Mouse (Mus musculus) midbrain, embryonic 10.5 days (tissue): Measurements from ENCODE around the gene Hist1h4j. TPM values are rescaled to one million over a fixed set of nuclear protein-coding genes. Genes with fewer than 3 reads are reported as not detected.
"Not testable (repeated sequence)": the region's sequence is repeated elsewhere in the genome, so short reads cannot be mapped to it uniquely, and the experiment has no call there.

Experiments
- DNase-seq: peaks from one replicate; pipeline ENCODE4 v3.0.0-alpha.2; 2017; ENCODE audit warnings: low spot score
- H3K27ac ChIP-seq: fragments of 300-500 bp; sonication (generic); replicated peaks from 2 replicates; pipeline ENCODE4 v1.5.1; 2016; ENCODE audit warnings: mild to moderate bottlenecking
- H3K27me3 ChIP-seq: fragments of 300-500 bp; sonication (generic); 2 replicates; pipeline ENCODE4 v1.6.1; 2016; ENCODE audit warnings: low read depth, mild to moderate bottlenecking; ENCODE audit not compliant: poor library complexity, severe bottlenecking
- H3K36me3 ChIP-seq: fragments of 300-500 bp; sonication (generic); 2 replicates; pipeline ENCODE4 v1.6.1; 2016; ENCODE audit warnings: mild to moderate bottlenecking, moderate library complexity
- H3K4me1 ChIP-seq: fragments of 300-500 bp; sonication (generic); 2 replicates; pipeline ENCODE4 v1.6.1; 2016
- H3K4me3 ChIP-seq: fragments of 300-500 bp; sonication (generic); 2 replicates; pipeline ENCODE4 v1.5.1; 2016; ENCODE audit warnings: mild to moderate bottlenecking, moderate library complexity
- H3K9me3 ChIP-seq: fragments of 300-500 bp; sonication (generic); replicated peaks from 2 replicates; pipeline ENCODE4 v1.6.1; 2016; ENCODE audit warnings: mild to moderate bottlenecking
- WGBS: fragments of 180-500 bp; shearing (Covaris S2); methylation state at CpG from one replicate; pipeline ENCODE4 v1.1.7; 2016; 5-methylcytosine and 5-hydroxymethylcytosine counted together
- polyA plus RNA-seq: library from polyadenylated mRNA; unstranded; fragments of >200 nt; fragmentation: Nextera tagmentation; extraction: Ambion mirVana; gene quantifications from 2 replicates; pipeline ENCODE4 v1.2.1, GENCODE M21; 2016

Hist1h4j gene
- polyA plus RNA-seq, 1 experiment from 2014 or later = 1.2 TPM

- not testable (repeated sequence) for H3K36me3 ChIP-seq, H3K27me3 ChIP-seq, H3K9me3 ChIP-seq
- peak within 1 kb of the TSS; percentile 57 for H3K4me3 ChIP-seq
- peak; percentile 87 for DNase-seq
- peak within 1 kb of the TSS; percentile 94 for H3K27ac ChIP-seq
- peaks cover 42% of the 10 kb centered on the region for H3K4me1 ChIP-seq
- 1% methylated on average over 29 of the region's 56 CpGs for WGBS
These were observed 17.2 kb upstream of the Hist1h4j start, which contains the start of gene Hist1h3h for GRCm38 (mm10) chr13:21717397-21718357. Gene Hist1h3h, plus strand, starts transcription at chr13:21717659.

GRCm38 (mm10) chr13:21718381-21719080 lies 16.3 kb upstream of the Hist1h4j start:
- H3K9me3 ChIP-seq = no peaks in the 10 kb centered on the region
- H3K27ac ChIP-seq = peak overlapping the region; percentile 87
- H3K36me3 ChIP-seq = no peaks in the 10 kb centered on the region
- H3K4me1 ChIP-seq = peaks cover 47% of the 10 kb centered on the region
- peak; percentile 37 for DNase-seq
- no peaks in the 10 kb centered on the region for H3K27me3 ChIP-seq
- H3K4me3 ChIP-seq = peak overlapping the region; percentile 56
- WGBS = 55% methylated on average over 4 of the region's 4 CpGs

GRCm38 (mm10) chr13:21721107-21721756 lies 13.6 kb upstream of the Hist1h4j start:
- DNase-seq = peak; percentile 54
- Histone ChIP-seq H3K4me1 (peaks cover 38% of the 10 kb centered on the region), H3K27ac (peak overlapping the region; percentile 97), H3K4me3 (peak overlapping the region; percentile 54)
- WGBS = 2% methylated on average over 26 of the region's 44 CpGs
- H3K36me3 ChIP-seq, H3K9me3 ChIP-seq, H3K27me3 ChIP-seq: not testable (repeated sequence)

GRCm38 (mm10) chr13:21721757-21722372 lies 13.0 kb upstream of the Hist1h4j start, which contains the start of gene Hist1h2bm:
Gene Hist1h2bm, plus strand, starts transcription at chr13:21722044.
- peak; percentile 79 for DNase-seq
- H3K4me3 ChIP-seq = peak within 1 kb of the TSS; percentile 54
- H3K9me3 ChIP-seq, H3K27me3 ChIP-seq, H3K36me3 ChIP-seq: not testable (repeated sequence)
- H3K27ac ChIP-seq = peak within 1 kb of the TSS; percentile 97
- H3K4me1 ChIP-seq = peaks cover 43% of the 10 kb centered on the region
- WGBS = under 1% methylated on average over 37 of the region's 37 CpGs

DNA sequence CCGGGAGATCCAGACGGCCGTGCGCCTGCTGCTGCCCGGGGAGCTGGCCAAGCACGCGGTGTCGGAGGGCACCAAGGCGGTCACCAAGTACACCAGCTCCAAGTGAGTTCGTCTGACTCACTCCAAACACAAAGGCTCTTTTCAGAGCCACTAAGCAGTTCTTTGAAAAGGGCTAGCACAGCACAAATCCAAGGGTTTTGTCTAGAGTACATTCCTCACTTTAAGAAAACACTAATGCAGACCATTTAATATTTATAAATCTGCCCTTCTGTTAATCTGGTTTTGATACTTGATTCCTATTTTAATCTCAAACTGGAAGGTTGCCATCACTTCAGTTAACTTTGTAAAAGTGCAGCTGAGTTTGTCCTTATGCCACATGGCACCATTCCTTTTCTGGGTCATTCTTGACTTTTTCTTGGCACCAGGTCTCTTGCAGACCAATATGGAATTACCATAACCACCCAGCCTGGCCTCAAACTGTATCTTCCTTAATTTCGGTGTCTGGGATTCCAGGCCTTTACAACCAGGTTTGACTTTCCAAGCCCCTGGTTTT lies 12.4 kb upstream of the Hist1h4j start:
- 2% methylated on average over 11 of the region's 11 CpGs for WGBS
- peak overlapping the region; percentile 97 for H3K27ac ChIP-seq
- H3K36me3 ChIP-seq = no peaks in the 10 kb centered on the region
- H3K27me3 ChIP-seq = no peaks in the 10 kb centered on the region
- peaks cover 48% of the 10 kb centered on the region for H3K4me1 ChIP-seq
- DNase-seq = peak; percentile 40
- H3K4me3 ChIP-seq = peak overlapping the region; percentile 54
- no peaks in the 10 kb centered on the region for H3K9me3 ChIP-seq

DNA sequence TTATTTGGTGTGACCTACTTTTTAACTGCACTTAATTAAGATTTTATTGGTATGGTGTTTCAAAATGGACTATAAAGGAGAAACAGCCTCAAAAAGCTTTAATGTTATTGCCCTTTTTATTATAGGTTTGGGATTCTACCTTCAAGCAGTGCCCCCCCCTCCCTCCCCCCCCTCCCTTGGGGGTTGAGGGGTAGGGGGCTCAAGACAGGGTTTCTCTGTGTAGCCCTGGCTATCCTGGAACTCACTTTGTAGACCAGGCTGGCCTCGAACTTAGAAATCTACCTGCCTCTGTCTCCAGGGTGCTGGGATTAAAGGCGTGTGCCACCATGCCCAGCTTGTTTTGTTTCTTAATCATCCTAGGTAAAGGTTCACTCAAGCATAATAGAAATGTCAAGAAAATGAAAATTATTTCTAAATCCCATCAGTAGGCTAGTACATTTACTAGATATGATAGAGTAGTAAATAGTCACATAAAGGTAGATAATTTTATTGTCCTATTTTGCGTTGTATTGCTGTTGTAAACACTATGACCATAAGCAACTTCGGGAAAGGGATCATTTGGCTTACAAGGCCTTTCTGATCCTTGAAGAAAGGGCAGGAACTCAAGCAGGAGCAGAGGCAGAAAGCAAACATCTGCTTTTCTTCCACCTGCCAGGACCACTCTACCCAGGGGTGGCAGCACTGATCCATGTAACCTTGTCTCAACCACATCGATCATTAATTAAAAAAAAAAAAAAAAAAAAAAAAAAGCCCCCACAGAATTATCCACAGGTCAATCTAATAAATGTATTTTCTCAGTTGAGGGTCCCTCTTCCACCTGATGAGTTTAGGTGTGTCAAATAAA lies 11.6 kb upstream of the Hist1h4j start:
- 38% methylated on average over 5 of the region's 5 CpGs for WGBS
- peak; percentile 34 for DNase-seq
- Histone ChIP-seq H3K9me3 (no peaks in the 10 kb centered on the region), H3K4me1 (peaks cover 54% of the 10 kb centered on the region), H3K27me3 (no peaks in the 10 kb centered on the region), H3K27ac (peak overlapping the region; percentile 97), H3K36me3 (no peaks in the 10 kb centered on the region), H3K4me3 (peak overlapping the region; percentile 54)

DNA sequence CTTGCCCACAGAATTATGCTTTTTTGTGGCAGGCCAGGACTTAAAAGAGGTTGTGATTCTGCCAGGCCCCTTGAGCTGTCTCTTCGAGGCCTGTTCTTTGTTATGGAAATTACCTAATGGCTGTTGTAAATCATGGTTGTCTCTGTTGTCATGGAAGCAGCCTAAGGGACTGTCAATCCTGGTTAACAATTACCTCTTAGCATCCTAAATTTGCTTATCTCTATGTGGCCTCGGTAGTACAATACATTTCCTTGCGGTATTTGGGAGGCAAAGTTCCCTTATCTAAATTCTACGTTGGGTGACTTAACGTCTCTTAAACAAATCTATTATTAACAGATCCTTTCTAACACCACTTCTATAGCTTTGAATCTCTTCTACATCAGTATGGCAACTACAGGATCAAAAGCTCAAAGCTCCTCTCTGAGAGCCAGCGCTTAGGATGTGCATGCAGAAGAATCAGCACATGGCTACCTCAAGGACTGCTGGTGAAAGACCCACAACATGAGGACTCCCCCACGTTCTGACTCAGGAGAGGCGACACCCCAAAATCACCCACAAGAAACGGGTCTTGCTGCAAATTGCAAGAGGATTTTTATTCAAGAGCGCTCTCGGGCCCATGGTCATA lies 6.8 kb upstream of the Hist1h4j start:
- Histone ChIP-seq H3K4me1 (peaks cover 23% of the 10 kb centered on the region), H3K9me3 (no peaks in the 10 kb centered on the region), H3K4me3 (peak overlapping the region; percentile 24), H3K36me3 (no peaks in the 10 kb centered on the region), H3K27me3 (no peaks in the 10 kb centered on the region), H3K27ac (peak overlapping the region; percentile 82)
- peak; percentile 47 for DNase-seq
- 23% methylated on average over 11 of the region's 11 CpGs for WGBS

DNA sequence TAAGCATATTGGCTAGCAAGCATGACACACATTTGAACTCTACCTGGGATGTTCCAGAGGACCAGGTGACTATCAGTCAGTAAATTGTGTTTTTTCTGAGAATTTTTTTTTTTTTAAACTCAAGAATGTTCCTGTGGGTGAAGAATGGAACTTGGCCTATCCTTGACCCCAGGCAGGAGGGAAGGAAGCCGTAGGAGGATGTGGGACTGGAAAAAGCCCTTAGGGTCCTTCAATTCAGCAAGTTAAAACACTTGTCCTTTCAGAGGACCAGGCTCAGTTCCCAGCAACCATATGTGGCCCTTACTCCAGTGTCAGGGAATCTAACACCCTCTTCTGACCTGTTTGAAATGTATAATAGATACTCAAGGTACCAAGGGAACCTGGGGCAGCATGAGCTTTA lies 5.3 kb upstream of the Hist1h4j start:
- no peak for DNase-seq
- Histone ChIP-seq H3K9me3 (no peaks in the 10 kb centered on the region), H3K27ac (no peak overlapping the region), H3K4me3 (no peak overlapping the region), H3K4me1 (peaks cover 36% of the 10 kb centered on the region), H3K27me3 (no peaks in the 10 kb centered on the region), H3K36me3 (no peaks in the 10 kb centered on the region)
- 74% methylated on average over 1 of the region's 1 CpGs for WGBS

GRCm38 (mm10) chr13:21733466-21733865 lies 1.4 kb upstream of the Hist1h4j start:
- no peaks in the 10 kb centered on the region for H3K27me3 ChIP-seq
- H3K27ac ChIP-seq = peak overlapping the region; percentile 99
- no peaks in the 10 kb centered on the region for H3K9me3 ChIP-seq
- WGBS = 59% methylated on average over 5 of the region's 5 CpGs
- peak; percentile 48 for DNase-seq
- H3K4me1 ChIP-seq = peaks cover 32% of the 10 kb centered on the region
- H3K4me3 ChIP-seq = peak overlapping the region; percentile 60; the same call in 1 of the 2 replicates
- H3K36me3 ChIP-seq = no peaks in the 10 kb centered on the region

GRCm38 (mm10) chr13:21734010-21734905 lies 606 bp upstream of the Hist1h4j start:
- H3K36me3 ChIP-seq = no peaks in the 10 kb centered on the region
- DNase-seq = peak; percentile 87
- no peaks in the 10 kb centered on the region for H3K9me3 ChIP-seq
- H3K4me3 ChIP-seq = peak overlapping the region; percentile 60
- no peaks in the 10 kb centered on the region for H3K27me3 ChIP-seq
- peaks cover 32% of the 10 kb centered on the region for H3K4me1 ChIP-seq
- WGBS = 0% methylated on average over 21 of the region's 21 CpGs
- H3K27ac ChIP-seq = peak overlapping the region; percentile 99
